1 mouse cellular context compared by ENCODE assay signal in the genomic region with DNA sequence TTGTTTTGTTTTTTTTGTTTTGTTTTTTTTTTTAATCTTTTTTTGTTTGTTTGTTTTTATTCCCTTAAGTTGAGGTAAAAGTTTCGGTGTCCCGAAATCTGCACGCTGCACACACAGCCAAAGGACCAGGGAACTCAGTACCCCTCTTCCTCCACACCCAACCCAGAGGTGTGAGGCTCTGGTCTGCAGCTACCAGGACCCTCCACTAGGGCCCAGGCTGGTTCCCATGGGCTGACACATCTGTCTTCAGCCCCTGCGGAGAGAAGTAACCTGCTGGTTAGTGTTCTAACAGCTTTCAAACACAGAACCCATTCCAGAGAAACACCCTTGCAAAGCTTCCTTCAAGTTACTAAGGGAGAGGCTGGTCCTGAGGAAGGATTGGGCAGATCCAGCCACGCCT.
TF ChIP-seq lines count a peak whose summit lies in the region.

No protein-coding gene starts in this region.

TF ChIP-seq in MEL, 35 proteins besides CTCF, POLR2A, EP300 and RAD21:
- TF ChIP-seq MEF2A (IDR thresholded peaks at IDR 0.05; ENCODE audit: extremely low read depth, insufficient replicate concordance, low read depth, low read length, poor library complexity, severe bottlenecking) (no peak), POLR2AphosphoS5 (IDR thresholded peaks at IDR 0.05; ENCODE audit: borderline replicate concordance, low read depth, low read length) (no peak), TBP (IDR thresholded peaks at IDR 0.05; ENCODE audit: low read depth, low read length) (no peak), USF1 (IDR thresholded peaks at IDR 0.05; ENCODE audit: low read depth, low read length) (no peak), TCF12 (IDR thresholded peaks at IDR 0.05; ENCODE audit: low read depth, low read length) (no peak), MYB (IDR thresholded peaks at IDR 0.05; ENCODE audit: low read depth, low read length) (no peak), E2F4 (IDR thresholded peaks at IDR 0.05; ENCODE audit: borderline replicate concordance, low read depth, low read length) (no peak), ETS1 (IDR thresholded peaks at IDR 0.05; ENCODE audit: low read depth, low read length) (no peak), GABPA (IDR thresholded peaks at IDR 0.05; ENCODE audit: low read depth, low read length) (no peak), MXI1 (IDR thresholded peaks at IDR 0.05; ENCODE audit: low read depth, low read length) (no peak), KAT2A (conservative IDR thresholded peaks at IDR 0.05; ENCODE audit: low read depth, low read length) (no peak), MYC (IDR thresholded peaks at IDR 0.05; ENCODE audit: low read depth, low read length) (no peak), UBTF (IDR thresholded peaks at IDR 0.05; ENCODE audit: borderline replicate concordance, insufficient read depth, low read depth, low read length) (no peak), CHD2 (IDR thresholded peaks at IDR 0.05; ENCODE audit: low read length) (no peak), BHLHE40 (IDR thresholded peaks at IDR 0.05; ENCODE audit: borderline replicate concordance, low read depth, low read length) (no peak), NRF1 (IDR thresholded peaks at IDR 0.05; ENCODE audit: insufficient read depth, low read depth, low read length, poor library complexity, severe bottlenecking) (no peak), GATA1 (IDR thresholded peaks at IDR 0.05; ENCODE audit: low read depth, low read length) (no peak)
